Mouse (Mus musculus) heart, adult 18-20 months (tissue): Measurements from ENCODE around the gene Foxn2. TPM values are rescaled to one million over a fixed set of nuclear protein-coding genes. Genes with fewer than 3 reads are reported as not detected.

ENCODE experiments used
- total RNA-seq, 2 experiments: library from RNA; stranded (reverse); gene quantifications; 2 replicates each; pipeline ENCODE4 v1.2.3; 2021

The Foxn2 gene
- total RNA-seq, 2 experiments from 2014 or later, result 7.4 to 7.9 TPM

Other genes with a start within 250 kb of the Foxn2 start
- 10 to 100 TPM; 10.1 to 10.8 TPM for gene Ppp1r21, start 89.4 kb downstream of the Foxn2 start, total RNA-seq
- gene Ston1, start 157.0 kb downstream of the Foxn2 start, total RNA-seq, result 10 to 100 TPM; 19.3 to 20.6 TPM
- not detected for gene Gtf2a1l, start 227.9 kb downstream of the Foxn2 start, total RNA-seq